Mouse (Mus musculus) layer of hippocampus, postnatal 10 days (tissue): Measurements from ENCODE around the gene Kmt2b. TPM values are rescaled to one million over a fixed set of nuclear protein-coding genes. Genes with fewer than 3 reads are reported as not detected.

Experiments used
- DNase-seq, 2 experiments: peaks; one replicate each; pipeline ENCODE4 v3.0.0; 2021; ENCODE audit warnings: low spot score in 2 of 2
- long read RNA-seq: library from polyadenylated mRNA; stranded (forward); transcript quantifications from one replicate; pipeline ENCODE4 v2.0.0, GENCODE M21; 2023
- total RNA-seq, 2 experiments: library from RNA; stranded (reverse); gene quantifications; 2 replicates each; pipeline ENCODE4 v1.2.3; 2021

Kmt2b gene
- total RNA-seq = 10 to 100 TPM; 57.8 to 59.8 TPM
- long read RNA-seq, partial matches to known transcripts = 14 of 14 reads
- long read RNA-seq, other reads (novel, unspliced or antisense) = 0 of 14 reads

GRCm38 (mm10) chr7:30588676-30589434, at the start of gene Kmt2b:
Gene Kmt2b, minus strand, starts transcription at chr7:30588726.
- peak; percentile 93 to 96 for DNase-seq

GRCm38 (mm10) chr7:30636395-30636794, 47.9 kb upstream of the Kmt2b start:
- no peak for DNase-seq

- DNase-seq = no peak
These were observed 47.2 kb upstream of the Kmt2b start, which contains the start of gene Etv2 for GRCm38 (mm10) chr7:30635752-30636151. Gene Etv2, minus strand, starts transcription at chr7:30635852.

- peak; percentile 48 to 62 for DNase-seq
These were observed 46.1 kb upstream of the Kmt2b start for GRCm38 (mm10) chr7:30634621-30635020.

- DNase-seq = no peak
These were observed 45.4 kb upstream of the Kmt2b start for GRCm38 (mm10) chr7:30633762-30634412.

GRCm38 (mm10) chr7:30629013-30629412, 40.5 kb upstream of the Kmt2b start:
- DNase-seq = no peak

GRCm38 (mm10) chr7:30626647-30627046, 38.1 kb upstream of the Kmt2b start:
- no peak for DNase-seq

- peak; percentile 83 to 88 for DNase-seq
These were observed 37.2 kb upstream of the Kmt2b start, which contains the start of gene Cox6b1 for GRCm38 (mm10) chr7:30625530-30626384. Gene Cox6b1, minus strand, starts transcription at chr7:30626151.

- DNase-seq = peak in 1 of 2 experiments; percentile 31
These were observed 30.7 kb upstream of the Kmt2b start for GRCm38 (mm10) chr7:30619202-30619601.

- DNase-seq = no peak
These were observed 30.1 kb upstream of the Kmt2b start for GRCm38 (mm10) chr7:30618658-30619057.

GRCm38 (mm10) chr7:30615049-30615760, 26.7 kb upstream of the Kmt2b start:
- no peak for DNase-seq

- DNase-seq = no peak
These were observed 25.9 kb upstream of the Kmt2b start for GRCm38 (mm10) chr7:30614454-30614853.

- DNase-seq = peak; percentile 55 to 72
These were observed 25.1 kb upstream of the Kmt2b start for GRCm38 (mm10) chr7:30613529-30614112.

GRCm38 (mm10) chr7:30612654-30613402, 24.3 kb upstream of the Kmt2b start, which contains the start of gene Upk1a:
Gene Upk1a, minus strand, starts transcription at chr7:30612847.
- no peak for DNase-seq

GRCm38 (mm10) chr7:30610043-30610442, 21.5 kb upstream of the Kmt2b start:
- DNase-seq = no peak

GRCm38 (mm10) chr7:30608476-30608875, 19.9 kb upstream of the Kmt2b start:
- DNase-seq = no peak

- DNase-seq = peak; percentile 48 to 56
These were observed 19.3 kb upstream of the Kmt2b start for GRCm38 (mm10) chr7:30607706-30608309.

- no peak for DNase-seq
These were observed 16.4 kb upstream of the Kmt2b start for GRCm38 (mm10) chr7:30604944-30605343.

GRCm38 (mm10) chr7:30604424-30604823, 15.9 kb upstream of the Kmt2b start:
- DNase-seq = no peak
